Mouse (Mus musculus): ENCODE measurements around the gene Galr2.

- TF ChIP-seq POLR2A (IDR thresholded peaks at IDR 0.05; ENCODE audit: borderline replicate concordance, extremely low read depth, low read depth, low read length) (no peak), CTCF (IDR thresholded peaks at IDR 0.05; ENCODE audit: insufficient read depth, low read length) (no peak)
Measured at GRCm38 (mm10) chr11:116269560-116269959, 11.2 kb upstream of the Galr2 start.
